Mouse (Mus musculus) frontal cortex, postnatal 10 days (tissue): Measurements from ENCODE around the gene Adamts15.

Experiments
- DNase-seq, 2 experiments: peaks; one replicate each; pipeline ENCODE4 v3.0.0; 2022; ENCODE audit warnings: low spot score in 2 of 2, mixed read lengths in 1 of 2

The Adamts15 gene

DNA sequence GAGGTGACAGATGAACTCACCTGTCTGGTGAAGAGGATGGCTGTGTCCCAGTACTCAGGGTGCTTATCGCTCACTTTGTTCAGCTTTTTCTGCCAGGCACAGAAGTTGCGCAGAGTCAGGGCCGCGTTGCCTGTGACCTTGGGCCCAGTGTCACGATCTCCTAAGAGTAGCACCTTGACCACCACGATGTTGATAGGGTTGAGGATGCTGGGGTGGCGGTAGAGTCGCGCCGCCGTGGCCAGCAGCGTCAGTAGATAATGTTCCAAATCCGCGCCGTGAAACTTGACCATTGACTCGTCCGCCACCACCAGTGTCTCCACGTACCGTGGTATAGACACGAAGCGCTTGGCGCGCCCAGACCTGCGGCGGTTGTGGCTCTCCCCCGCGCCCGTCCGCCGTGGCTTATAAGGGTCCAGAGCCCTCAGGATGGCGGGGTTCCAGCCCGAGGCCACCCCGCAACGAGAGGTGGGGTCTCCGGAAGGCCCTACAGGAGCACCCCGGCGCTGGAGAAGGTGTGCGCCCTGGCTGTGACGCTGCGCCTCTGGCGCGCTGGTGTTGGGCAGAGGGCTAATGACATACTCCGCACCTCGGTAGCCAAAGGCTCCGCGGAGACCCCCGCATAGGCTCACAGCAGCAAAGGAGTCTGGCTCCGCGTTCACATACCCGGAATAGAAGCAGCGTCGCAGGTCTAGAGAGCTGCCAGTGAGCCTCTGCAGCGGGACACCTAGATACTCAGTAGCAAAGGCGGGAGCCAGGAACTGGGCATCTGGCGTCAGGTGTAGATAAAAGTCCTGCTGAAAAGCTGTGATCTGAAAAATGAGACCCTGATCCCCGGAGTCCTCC lies 770 bp downstream of the Adamts15 start:
- DNase-seq = no peak

DNA sequence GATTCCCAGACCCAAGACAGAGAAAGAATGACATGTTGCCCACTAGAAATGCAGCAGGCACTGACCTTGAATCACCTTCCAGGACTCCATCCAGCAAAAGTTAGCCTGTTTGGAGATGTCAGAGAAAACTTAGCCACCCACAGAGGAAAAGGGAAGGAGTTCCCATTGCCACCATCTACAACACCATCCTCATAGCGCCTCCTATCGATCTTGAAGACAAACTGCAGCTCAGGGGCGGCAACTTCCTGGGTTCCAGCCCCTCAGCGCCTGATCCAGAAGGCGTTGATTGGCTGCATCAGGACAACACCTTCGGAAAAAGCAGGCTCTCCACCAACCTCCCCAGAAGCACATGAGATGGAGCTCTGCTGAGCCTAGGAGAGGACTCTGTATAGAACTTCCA lies 1.5 kb downstream of the Adamts15 start:
- DNase-seq = no peak

DNA sequence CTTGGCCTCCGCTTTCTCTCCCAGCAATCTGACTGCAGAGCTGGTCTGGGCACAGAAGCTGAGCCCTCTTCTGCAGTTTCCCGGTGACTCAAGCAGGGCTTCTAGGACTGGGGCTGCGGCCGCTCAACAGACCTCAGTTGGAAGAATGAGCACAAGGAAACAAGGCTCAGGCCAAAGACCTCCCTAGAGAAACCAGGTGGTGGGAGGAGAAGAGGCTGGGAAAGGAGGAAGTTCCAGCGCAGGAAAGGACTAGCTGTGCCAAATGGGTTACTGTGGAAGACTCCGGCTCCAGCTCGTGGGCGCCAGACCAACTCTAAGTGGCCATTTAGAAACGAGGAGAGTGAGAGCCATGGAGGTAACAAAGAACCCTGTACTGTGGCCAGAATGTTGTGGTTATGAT lies 2.6 kb downstream of the Adamts15 start:
- no peak for DNase-seq

DNA sequence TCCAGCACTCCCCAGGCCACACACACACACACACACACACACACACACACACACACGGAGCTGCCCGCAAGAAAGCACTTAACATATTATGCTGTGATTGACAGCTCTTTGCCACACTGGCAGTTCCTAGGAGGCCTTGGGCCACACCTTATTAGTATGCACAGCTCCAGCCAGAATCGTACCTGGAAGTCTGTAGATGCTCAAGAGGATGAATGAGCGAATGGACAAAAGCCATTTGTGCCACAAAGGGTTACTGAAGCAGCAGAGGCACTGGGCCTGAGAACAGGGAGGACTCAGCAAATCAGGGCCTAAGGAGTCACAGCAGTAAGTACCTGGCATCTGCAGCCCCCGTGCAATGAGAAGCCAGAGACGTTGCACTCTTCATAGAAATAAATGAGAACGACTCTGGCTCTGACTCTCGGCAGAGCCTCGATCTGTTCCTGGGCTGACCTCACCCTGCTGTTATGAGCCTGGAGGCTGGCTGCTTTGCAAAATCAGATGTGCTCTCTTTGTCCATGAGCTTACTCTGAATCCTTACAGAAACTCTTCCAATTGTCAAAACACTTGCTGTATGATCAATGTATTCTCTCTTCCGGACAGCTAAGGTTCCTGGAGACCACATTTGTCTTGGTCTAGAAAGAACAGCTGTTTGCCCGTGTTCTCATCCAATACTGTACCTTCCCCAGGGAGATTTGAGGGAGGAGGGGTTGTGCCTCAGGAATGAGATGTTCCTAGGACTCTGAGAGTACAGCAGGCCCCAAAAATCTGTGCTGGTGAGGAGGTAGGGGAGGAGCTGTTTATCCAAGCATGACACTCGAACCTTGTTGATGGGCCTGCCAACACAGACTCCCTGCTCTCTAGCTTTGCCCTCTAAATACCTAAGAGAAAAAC lies 3.5 kb downstream of the Adamts15 start:
- DNase-seq = no peak

DNA sequence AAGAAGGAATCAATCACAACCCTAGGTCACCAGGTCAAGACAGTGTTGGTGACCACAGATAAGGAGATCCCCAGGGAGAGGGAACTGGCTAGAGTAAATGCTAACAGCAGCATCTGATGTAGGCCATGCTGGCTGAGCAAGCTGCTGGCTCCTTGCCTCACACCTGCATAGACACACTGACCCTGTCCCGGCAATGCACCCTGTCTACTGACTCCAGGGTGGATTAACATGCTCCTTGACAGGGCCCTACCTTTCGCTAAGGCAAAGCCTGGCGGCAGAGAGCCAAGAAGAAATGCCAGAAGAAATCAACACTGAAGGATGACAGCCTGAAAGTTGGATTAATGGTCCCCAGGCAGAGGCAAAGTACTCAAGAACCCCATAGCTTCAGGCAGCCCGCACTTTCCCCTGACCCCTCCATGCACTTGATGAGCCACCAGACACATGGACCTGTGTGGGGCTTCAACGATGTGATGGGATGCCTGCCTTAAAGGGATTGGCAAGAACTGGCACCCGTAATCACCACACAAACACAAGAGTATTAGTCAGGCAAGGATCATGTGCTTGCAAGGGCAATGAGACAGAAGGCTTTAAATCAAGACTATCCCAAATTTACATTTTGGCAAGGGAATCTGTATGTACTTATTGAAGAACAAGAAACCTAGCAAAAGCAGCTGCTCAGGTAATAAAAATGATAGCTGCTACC lies 5.8 kb downstream of the Adamts15 start:
- DNase-seq = no peak

DNA sequence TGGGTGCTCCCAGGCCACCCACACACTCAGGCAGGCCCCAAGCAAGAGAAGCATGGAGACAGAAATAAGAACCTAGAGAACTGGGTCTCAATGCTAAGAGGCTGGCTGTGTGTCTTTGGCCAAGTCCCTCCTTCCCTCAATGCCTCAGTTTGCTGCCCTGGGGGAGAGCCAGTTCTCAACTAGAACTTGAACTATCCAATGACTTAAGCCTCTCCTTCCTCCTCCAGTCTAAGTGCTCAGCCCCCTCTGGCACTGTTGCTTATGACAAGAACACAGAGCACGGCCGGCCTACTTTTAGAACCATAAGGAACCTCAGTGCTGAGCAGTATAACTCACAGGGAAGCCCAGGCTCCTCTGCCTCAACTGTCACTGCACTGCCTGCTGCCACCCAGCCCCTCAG lies 8.0 kb downstream of the Adamts15 start:
- no peak for DNase-seq

DNA sequence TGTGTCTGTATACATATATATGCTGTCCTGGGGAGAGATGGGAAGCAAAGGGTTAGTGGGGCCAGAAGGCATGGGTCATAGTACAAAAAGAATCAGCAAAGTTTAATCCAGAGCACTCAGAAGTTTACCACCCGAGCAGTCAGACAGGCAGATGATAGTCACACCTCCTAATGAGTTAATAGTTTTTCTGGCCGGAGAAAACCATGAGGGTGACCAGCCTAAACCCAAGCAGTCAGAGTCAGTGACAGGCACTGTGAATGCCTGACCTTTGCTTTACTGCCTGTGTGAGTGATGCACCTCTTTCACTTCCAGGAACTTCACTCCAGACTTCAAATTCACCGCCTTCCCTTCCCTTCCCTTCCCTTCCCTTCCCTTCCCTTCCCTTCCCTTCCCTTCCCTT lies 8.8 kb downstream of the Adamts15 start:
- DNase-seq = no peak

DNA sequence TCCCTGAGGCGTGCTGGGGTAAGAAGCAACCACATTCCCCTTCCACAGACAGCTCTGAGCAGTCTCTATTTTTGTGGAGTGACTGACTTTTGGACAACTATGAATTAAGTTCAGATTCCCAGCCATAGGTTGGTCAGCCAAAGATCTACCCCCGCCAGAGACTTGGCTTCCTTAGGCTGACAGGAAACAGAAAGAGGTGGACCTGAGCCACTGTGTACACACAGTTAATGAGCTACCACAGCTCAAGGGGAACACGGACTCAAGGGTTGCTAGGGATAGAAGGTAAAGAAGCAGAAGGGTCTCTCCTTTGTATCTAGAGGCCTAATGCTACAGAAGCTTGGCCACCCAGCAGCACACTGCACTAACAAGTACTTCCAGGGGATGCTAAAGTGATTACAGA lies 10.1 kb downstream of the Adamts15 start:
- DNase-seq = no peak

DNA sequence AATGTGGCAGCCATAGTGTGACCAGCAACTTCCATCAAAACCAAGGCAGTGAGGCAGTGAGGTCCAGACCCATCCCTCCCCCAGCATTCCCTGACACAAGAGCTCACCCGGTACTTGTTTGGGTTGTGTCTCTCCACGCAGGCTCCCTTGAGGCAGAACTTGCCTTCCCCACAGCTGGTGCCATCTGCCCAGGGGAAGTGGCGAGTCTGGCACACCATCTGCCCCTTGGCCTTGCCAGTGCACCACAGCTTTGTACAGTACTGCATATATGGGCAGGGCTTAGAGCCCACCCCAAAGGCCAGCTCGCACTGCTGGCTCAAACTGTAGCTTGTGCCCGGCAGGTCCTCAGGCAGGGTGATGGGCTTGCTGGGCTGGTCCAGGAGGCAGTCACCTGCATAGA lies 11.8 kb downstream of the Adamts15 start:
- DNase-seq = no peak

DNA sequence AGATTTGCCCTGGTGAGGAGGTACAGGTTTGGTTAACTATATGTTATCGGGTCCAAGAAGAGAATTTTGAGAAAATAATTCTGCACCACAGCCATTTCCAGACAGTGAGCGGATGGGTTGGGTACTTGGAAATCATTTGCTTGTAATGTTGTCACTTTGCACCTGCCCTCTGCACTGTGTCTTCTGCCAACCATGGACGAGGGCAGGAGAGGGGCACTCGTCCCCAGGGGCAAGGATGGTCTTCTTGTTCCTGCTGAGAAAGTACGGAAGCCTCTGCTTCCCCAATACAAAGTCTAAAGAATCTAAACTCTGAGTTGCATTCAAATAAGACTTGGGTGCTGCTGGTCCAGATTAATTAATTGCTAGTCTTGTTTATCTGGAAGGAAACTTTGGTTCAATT lies 13.3 kb downstream of the Adamts15 start:
- no peak for DNase-seq

DNA sequence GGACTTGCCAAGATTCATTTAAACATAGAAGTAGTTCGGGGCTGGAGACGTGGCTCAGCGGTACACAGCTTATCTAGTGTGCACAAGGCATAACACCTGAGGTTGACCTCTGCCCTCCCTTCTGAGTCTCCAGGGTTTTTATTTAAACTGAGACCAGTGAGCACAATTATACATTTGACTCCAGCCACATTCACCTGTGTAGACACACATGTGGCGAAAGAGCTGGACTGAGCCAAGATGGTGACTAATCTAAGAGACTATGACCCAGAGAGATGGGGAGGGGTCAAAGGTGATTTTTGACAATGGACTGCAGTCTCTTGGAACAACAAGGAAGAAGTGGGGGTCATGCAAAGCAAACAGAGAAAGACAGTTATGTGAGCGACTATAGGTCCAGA lies 14.0 kb downstream of the Adamts15 start:
- no peak for DNase-seq

DNA sequence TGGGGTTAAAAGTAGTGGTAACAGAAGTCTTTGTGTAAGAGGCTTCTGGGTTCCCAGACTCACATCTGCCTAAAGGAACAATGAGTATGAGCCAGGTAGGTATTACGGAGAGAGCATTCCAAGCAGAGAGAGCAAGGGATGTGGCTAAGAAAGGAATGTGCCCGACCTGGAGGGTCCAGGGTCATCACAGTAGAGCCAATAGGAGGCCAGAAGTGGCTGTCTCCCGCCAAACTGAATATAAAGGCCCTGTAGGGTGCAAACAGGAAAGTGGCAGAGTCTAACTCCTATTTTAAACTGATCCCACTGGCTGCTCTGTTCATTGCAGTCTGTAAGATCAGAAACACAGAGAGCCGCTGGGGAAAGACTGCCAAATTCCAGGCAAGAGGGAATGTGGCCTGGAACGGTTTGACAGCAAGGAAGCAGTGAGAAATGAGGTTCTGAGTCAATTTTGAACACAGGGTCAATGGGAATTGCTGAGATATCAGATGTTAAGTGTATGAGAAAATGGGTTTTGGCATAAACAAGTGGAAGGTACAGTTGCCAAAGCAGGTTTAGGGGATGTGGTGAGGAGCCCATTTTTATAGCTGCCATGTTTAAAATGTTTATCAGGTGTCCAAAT lies 14.5 kb downstream of the Adamts15 start:
- DNase-seq = no peak

DNA sequence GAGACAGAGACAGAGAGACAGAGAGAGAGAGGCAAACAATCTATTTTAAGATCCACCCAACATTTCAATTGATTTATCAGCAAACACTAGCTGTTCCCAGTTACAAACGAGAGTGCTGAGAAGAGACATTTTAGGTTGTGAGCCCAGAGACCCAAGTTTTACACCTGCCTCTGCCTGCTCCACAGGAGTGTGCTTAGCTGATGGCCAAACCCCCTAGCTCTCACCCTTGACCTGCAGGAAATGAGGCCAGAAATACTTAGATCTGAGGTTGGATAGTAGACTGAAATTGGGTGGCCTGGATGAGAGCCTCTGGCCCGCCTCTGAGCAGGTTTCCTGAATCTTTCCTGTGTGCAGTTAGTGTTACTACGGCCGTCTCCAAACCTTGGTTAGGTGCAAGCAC lies 15.8 kb downstream of the Adamts15 start:
- no peak for DNase-seq

DNA sequence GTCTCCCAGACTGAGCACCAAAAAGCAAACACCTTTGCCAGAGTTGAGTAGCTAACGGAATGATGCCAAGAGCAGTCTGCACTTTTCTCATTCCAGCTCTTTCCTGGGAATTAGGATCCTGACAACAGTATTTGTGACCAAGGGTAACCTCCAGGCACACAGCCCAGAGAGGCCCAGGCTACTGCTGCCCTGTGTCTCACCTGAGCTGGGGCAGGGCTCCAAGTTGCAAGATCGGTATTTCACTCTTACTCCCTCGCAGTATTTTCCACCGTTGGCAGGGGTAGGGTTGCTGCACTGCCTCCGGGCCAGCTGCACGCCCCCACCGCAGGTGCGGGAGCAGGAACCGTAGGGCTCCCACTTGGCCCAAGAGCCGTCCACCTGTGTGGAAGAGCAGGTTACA lies 16.4 kb downstream of the Adamts15 start:
- no peak for DNase-seq

DNA sequence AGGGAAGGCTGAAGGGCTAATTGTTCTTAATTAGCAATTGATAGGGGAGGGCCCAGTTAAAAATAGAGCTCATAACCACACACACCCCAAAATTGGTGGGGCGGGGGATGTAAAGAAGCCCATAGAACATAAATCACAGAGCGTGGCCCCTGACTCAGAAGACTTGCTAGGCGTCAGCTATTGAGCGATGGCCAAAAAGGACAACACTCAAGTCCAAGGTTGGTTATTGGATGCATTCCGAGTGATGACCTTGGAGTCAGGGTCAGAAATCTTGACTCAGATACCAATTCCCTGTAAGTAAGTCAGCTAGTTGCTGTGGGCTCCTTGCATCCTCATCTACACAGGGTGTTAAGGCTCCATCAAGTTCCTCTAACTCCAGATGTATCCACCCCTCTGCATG lies 19.0 kb downstream of the Adamts15 start:
- DNase-seq = no peak

DNA sequence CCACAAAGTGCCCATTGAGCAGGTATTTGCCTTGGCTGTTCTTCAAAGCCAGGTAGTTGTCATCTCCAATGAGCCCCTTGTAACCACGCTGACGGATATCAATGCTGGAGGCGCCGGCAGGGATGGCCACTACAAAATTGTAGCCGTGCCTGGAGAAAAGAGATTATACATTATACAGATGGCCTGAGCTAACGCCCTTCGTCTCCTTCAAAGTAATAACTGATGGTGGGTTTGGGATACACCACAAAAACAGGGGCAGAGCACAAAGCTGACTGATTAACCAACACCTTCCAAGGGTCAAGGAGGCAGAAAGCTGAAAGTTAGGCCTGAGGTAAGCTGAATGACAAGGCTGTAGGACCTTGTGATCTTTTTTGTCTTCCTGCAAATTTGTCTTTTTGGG lies 19.6 kb downstream of the Adamts15 start:
- DNase-seq = no peak

DNA sequence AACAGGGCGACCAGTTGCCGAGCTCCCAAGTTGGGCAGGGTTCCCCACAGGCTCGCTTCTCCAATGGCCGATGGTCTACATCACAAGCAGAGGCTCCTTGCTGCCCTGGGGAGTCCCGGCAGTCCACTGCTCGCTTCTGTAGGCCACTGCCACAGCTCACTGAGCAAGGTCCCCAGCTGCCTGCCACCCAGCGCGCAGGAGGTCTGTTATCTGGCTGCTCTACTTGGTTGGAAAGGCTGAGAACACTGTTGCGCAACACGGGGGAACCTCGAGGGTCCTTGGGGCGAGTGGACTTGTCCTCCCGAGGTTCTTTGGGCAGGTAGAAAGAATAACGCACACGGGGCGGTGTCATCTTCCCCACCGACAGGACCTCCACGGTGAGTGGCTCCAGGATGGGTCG lies 20.1 kb downstream of the Adamts15 start:
- DNase-seq = no peak

DNA sequence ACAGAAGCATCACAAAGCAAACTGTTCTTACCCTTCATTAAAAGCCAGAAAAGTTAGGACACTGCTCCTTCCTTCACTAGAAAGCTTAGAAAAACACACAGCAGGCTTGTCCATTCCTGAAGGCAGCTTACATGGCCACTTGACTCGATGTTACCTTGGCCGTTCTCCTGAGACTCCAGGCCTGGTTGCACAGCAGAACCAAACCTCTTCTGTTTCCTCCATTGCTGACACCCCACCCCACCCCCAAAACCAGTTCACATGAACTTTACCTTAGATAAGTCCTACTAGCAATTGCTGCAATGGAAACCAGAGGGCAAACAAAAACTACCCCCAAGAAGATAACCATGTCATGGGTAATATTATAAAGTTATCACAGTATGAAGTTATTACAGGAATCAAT lies 25.1 kb downstream of the Adamts15 start:
- no peak for DNase-seq

DNA sequence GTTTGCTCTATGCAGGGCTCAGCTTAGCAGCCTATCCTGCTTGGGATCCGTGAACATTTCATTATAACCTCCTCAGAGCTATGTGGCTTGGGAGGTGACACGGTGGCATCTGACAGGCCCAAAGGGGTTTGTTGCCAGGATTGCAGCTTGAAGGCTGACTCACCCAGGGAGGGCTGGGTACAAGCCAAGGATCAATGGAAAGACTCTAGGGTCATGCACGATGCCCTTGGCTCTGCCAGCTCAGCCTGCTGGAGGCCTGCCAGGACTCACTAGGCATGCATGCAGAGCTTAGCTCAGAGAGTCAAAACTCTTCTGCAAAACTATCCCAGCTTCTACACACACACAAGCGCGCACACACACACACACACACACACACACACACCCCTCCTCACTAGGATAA lies 25.5 kb downstream of the Adamts15 start:
- peak; percentile 32 to 39 for DNase-seq

DNA sequence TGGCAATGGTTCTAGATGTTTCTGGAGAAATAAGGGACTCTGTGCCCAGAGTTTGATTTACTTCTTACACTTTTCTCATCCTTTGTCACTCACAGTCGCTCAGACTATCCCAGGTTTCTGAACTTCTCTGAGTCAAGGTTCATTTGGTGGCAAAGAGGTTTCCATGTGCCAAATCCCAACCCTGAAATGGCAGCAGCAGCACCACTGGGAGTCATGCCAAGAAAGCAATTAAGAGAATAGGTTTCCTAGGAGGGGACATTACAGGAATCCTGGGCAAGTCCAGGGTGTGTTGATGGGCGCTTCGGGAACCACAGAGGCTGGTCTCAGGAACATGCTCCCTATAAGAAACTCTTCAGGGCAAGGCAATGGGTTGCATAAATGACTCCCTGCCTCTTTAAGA lies 26.6 kb downstream of the Adamts15 start:
- DNase-seq = no peak

DNA sequence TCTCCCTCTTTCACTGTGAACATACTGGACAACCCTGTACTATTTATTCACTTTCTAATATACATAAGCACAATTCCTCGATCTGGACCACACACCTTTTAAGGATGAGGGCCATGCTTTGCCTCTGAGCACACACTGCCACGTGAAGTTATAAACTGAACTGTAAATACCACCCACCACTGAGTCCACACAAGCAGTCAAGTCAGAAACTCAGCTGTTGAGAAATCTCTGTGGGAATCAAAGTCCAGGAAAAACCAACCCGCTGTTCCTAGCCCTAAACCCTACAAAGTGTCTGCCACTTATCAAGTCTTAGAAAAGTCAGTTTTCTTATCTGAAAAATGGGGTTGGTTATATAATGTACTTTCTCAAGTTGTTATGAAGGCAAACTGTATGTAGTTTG lies 36.0 kb downstream of the Adamts15 start:
- no peak for DNase-seq

DNA sequence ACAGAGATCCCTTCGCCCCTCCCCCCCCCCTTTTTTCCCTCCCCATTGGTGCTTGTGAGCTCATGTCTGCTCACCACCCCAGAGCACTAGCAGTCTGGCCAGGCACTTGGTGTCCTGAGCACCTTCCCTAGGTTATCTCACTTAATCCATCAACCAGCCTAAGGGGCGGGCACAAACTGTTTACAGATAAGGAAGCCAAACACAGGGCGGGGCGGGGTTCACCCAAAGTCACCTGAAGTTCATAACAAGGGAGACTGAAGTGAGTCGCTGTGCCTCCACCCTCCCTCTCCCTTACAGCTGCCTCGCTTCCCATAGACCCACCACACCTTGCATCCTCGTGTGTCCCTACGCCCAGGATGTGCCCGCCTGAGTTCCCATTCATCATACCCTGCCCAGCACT lies 41.7 kb downstream of the Adamts15 start:
- no peak for DNase-seq
